Mouse (Mus musculus) MEL (cell line): ENCODE results near the gene Ptpn11. TPM values are rescaled to one million over a fixed set of nuclear protein-coding genes. Genes with fewer than 3 reads are reported as not detected.

Source experiments
- DNase-seq: peaks from one replicate; pipeline ENCODE4 v3.0.0; 2011; ENCODE audit warnings: low read depth, low spot score
- H3K27ac ChIP-seq: 2 replicates; pipeline ENCODE4 v1.5.1; 2012; ENCODE audit warnings: low read depth, mild to moderate bottlenecking, control low read depth, low read length, moderate library complexity; ENCODE audit not compliant: control insufficient read depth
- H3K27me3 ChIP-seq, 2 experiments: fragments of 150-350 bp in 1 of 2; sonication (generic) in 1 of 2; 2 replicates each; pipeline ENCODE4 v1.6.1; 2012; ENCODE audit warnings: low read length in 2 of 2, mild to moderate bottlenecking in 2 of 2, improper control_type of control experiment in 1 of 2, moderate library complexity in 1 of 2; ENCODE audit not compliant: insufficient read depth in 2 of 2, control insufficient read depth in 1 of 2
- H3K36me3 ChIP-seq, 2 experiments: 2 replicates each; pipeline ENCODE4 v1.6.1; 2012 to 2014; ENCODE audit warnings: low read length in 2 of 2, improper control_type of control experiment in 1 of 2, inconsistent platforms in 1 of 2, mild to moderate bottlenecking in 1 of 2; ENCODE audit not compliant: insufficient read depth in 2 of 2, control insufficient read depth in 1 of 2
- H3K4me1 ChIP-seq, 2 experiments: fragments of 150-350 bp in 1 of 2; sonication (generic) in 1 of 2; 2 replicates each; pipeline ENCODE4 v1.6.1; 2012; ENCODE audit warnings: low read length in 2 of 2, improper control_type of control experiment in 1 of 2, mild to moderate bottlenecking in 1 of 2; ENCODE audit not compliant: insufficient read depth in 2 of 2, control insufficient read depth in 1 of 2
- H3K4me3 ChIP-seq, 2 experiments: fragments of 150-350 bp in 1 of 2; sonication (generic) in 1 of 2; 2 replicates each; pipeline ENCODE4 v1.5.1; 2012; ENCODE audit warnings: low read depth in 2 of 2, low read length in 2 of 2, mild to moderate bottlenecking in 2 of 2, moderate library complexity in 2 of 2, control low read depth in 1 of 2, improper control_type of control experiment in 1 of 2; ENCODE audit not compliant: control insufficient read depth in 1 of 2, insufficient read depth in 1 of 2
- H3K79me2 ChIP-seq: 2 replicates; pipeline ENCODE4 v1.6.1; 2012; ENCODE audit warnings: mild to moderate bottlenecking, low read length, moderate library complexity; ENCODE audit not compliant: control insufficient read depth, poor library complexity, insufficient read depth
- H3K9ac ChIP-seq: 2 replicates; pipeline ENCODE4 v1.6.1; 2012; ENCODE audit warnings: low read depth, mild to moderate bottlenecking, control low read depth, low read length, moderate library complexity; ENCODE audit not compliant: control insufficient read depth, poor library complexity, severe bottlenecking
- H3K9me3 ChIP-seq: fragments of 150-350 bp; sonication (generic); replicated peaks from 2 replicates; pipeline ENCODE4 v1.6.1; 2012; ENCODE audit warnings: mild to moderate bottlenecking, low read length, improper control_type of control experiment, moderate library complexity; ENCODE audit not compliant: insufficient read depth
- CHD1 ChIP-seq: IDR thresholded peaks from 2 replicates; pipeline ENCODE4 v1.6.1; 2012; ENCODE audit warnings: low read depth, mild to moderate bottlenecking, inconsistent platforms, low read length, improper control_type of control experiment
- CHD2 ChIP-seq: IDR thresholded peaks from 2 replicates; pipeline ENCODE4 v1.6.1; 2011; ENCODE audit warnings: low read length, improper control_type of control experiment
- E2F4 ChIP-seq: IDR thresholded peaks from 2 replicates; pipeline ENCODE4 v1.6.1; 2011; ENCODE audit warnings: low read depth, low read length, improper control_type of control experiment, borderline replicate concordance
- ELF1 ChIP-seq: IDR thresholded peaks from 2 replicates; pipeline ENCODE4 v1.6.1; 2014; ENCODE audit warnings: low read depth, mild to moderate bottlenecking, inconsistent platforms, low read length, improper control_type of control experiment, moderate library complexity
- EP300 ChIP-seq, 2 experiments: IDR thresholded peaks; 2 replicates each; pipeline ENCODE4 v1.6.1; 2011; ENCODE audit warnings: improper control_type of control experiment in 2 of 2, low read length in 2 of 2, low read depth in 1 of 2, mild to moderate bottlenecking in 1 of 2
- ETS1 ChIP-seq: IDR thresholded peaks from 2 replicates; pipeline ENCODE4 v1.6.1; 2012; ENCODE audit warnings: low read depth, mild to moderate bottlenecking, inconsistent platforms, low read length, improper control_type of control experiment, moderate library complexity
- JUND ChIP-seq: IDR thresholded peaks from 2 replicates; pipeline ENCODE4 v1.6.1; 2011; ENCODE audit warnings: low read depth, mild to moderate bottlenecking, improper control_type of control experiment, low read length
- MAX ChIP-seq: IDR thresholded peaks from 2 replicates; pipeline ENCODE4 v1.6.1; 2011; ENCODE audit warnings: low read length, improper control_type of control experiment
- MXI1 ChIP-seq: IDR thresholded peaks from 2 replicates; pipeline ENCODE4 v1.6.1; 2011; ENCODE audit warnings: mild to moderate bottlenecking, low read depth, low read length, improper control_type of control experiment
- MYB ChIP-seq: IDR thresholded peaks from 2 replicates; pipeline ENCODE4 v1.6.1; 2011; ENCODE audit warnings: mild to moderate bottlenecking, low read depth, low read length, improper control_type of control experiment
- MYC ChIP-seq: IDR thresholded peaks from 2 replicates; pipeline ENCODE4 v1.6.1; 2011; ENCODE audit warnings: low read depth, mild to moderate bottlenecking, low read length, improper control_type of control experiment, moderate library complexity
- POLR2A ChIP-seq, 2 experiments: IDR thresholded peaks; 2 replicates each; pipeline ENCODE4 v1.6.1; 2011 to 2012; ENCODE audit warnings: low read length in 2 of 2, mild to moderate bottlenecking in 2 of 2, control low read depth in 1 of 2, improper control_type of control experiment in 1 of 2, low read depth in 1 of 2, moderate library complexity in 1 of 2; ENCODE audit not compliant: control insufficient read depth in 1 of 2, insufficient read depth in 1 of 2, poor library complexity in 1 of 2
- POLR2AphosphoS2 ChIP-seq: IDR thresholded peaks from 2 replicates; pipeline ENCODE4 v1.6.1; 2011; ENCODE audit warnings: low read length, improper control_type of control experiment
- RAD21 ChIP-seq: IDR thresholded peaks from 2 replicates; pipeline ENCODE4 v1.6.1; 2011; ENCODE audit warnings: mild to moderate bottlenecking, low read depth, low read length, improper control_type of control experiment
- RCOR1 ChIP-seq: IDR thresholded peaks from 2 replicates; pipeline ENCODE4 v1.6.1; 2012; ENCODE audit warnings: low read depth, mild to moderate bottlenecking, inconsistent platforms, low read length, improper control_type of control experiment
- SIN3A ChIP-seq: IDR thresholded peaks from 2 replicates; pipeline ENCODE4 v1.6.1; 2012; ENCODE audit warnings: low read length, improper control_type of control experiment, inconsistent platforms
- TBP ChIP-seq: IDR thresholded peaks from 2 replicates; pipeline ENCODE4 v1.8.0; 2011; ENCODE audit warnings: low read depth, low read length, improper control_type of control experiment
- USF1 ChIP-seq: IDR thresholded peaks from 2 replicates; pipeline ENCODE4 v1.6.1; 2014; ENCODE audit warnings: low read depth, mild to moderate bottlenecking, inconsistent platforms, low read length, improper control_type of control experiment, moderate library complexity
- USF2 ChIP-seq, 2 experiments: IDR thresholded peaks; 2 replicates each; pipeline ENCODE4 v1.6.1; 2011 to 2012; ENCODE audit warnings: improper control_type of control experiment in 2 of 2, low read length in 2 of 2, borderline replicate concordance in 1 of 2, inconsistent platforms in 1 of 2, low read depth in 1 of 2, mild to moderate bottlenecking in 1 of 2; ENCODE audit not compliant: insufficient read depth in 1 of 2
- ZMIZ1 ChIP-seq: IDR thresholded peaks from 2 replicates; pipeline ENCODE4 v1.6.1; 2012; ENCODE audit warnings: low read depth, mild to moderate bottlenecking, inconsistent platforms, low read length, improper control_type of control experiment, moderate library complexity
- polyA plus RNA-seq, 2 experiments: library from polyadenylated mRNA; stranded (reverse) in 1 of 2; unstranded in 1 of 2; fragments of >175 nt in 1 of 2; fragments of >200 nt in 1 of 2; gene quantifications; 2 replicates each; pipeline versions ENCODE4 v1.2.1 to v1.2.4; 2012; ENCODE audit warnings: low replicate concordance in 2 of 2, low read depth in 1 of 2; ENCODE audit not compliant: insufficient read length in 2 of 2, insufficient read depth in 1 of 2, missing spikeins in 1 of 2
- total RNA-seq: library from RNA; depleted of rRNA; stranded (reverse); fragments of 300-350 nt; gene quantifications from 2 replicates; pipeline ENCODE4 v1.2.3, GENCODE M21; 2012

The Ptpn11 gene
- total and polyA plus RNA-seq, 3 experiments = 43.6 to 55.0 (median 46.5) TPM

DNA sequence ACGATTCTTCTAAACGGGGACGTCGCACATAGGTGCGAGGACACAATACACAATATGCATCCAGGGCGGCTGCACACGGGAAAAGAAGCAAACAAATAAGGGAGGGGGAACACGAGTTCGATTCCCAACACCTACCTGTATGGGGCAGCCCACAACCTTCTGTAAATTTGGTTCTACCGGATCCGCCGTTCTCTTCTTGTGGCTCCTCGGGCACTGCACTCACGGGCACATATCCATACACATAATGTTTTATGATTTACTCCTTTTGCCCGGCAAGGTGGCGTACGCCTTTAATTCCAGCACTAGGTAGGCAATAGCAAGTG is 348 bp upstream of the Ptpn11 start:
- Histone ChIP-seq H3K79me2 (peaks cover 42% of the 10 kb centered on the region), H3K4me1 (peaks cover 4 to 14% of the 10 kb centered on the region in 2 experiments), H3K9me3 (no peaks in the 10 kb centered on the region), H3K4me3 (peak overlapping the region; percentile 94 to 99), H3K27ac (peak overlapping the region; percentile 86), H3K9ac (peak overlapping the region; percentile 95), H3K27me3 (no peaks in the 10 kb centered on the region), H3K36me3 (peaks cover 0 to 19% of the 10 kb centered on the region in 2 experiments; a peak in 2 of 4 replicates)
- no peak for DNase-seq
- TF ChIP-seq CHD1 (0 out of 2 replicates have a peak, but pooled peaks have one; percentile 32), MYB (no peak), USF2 (IDR thresholded peaks at IDR 0.05; ENCODE audit: borderline replicate concordance in 1 of 2, insufficient read depth in 1 of 2, low read depth in 1 of 2, low read length in 2 of 2) (no peak), ZMIZ1 (no peak), RAD21 (no peak), ELF1 (no peak), ETS1 (no peak), E2F4 (no peak), MAX (peak; percentile 45; the same call in 1 of the 2 replicates), POLR2A (IDR thresholded peaks at IDR 0.05; ENCODE audit: control insufficient read depth in 1 of 2, insufficient read depth in 1 of 2, low read depth in 1 of 2, low read length in 2 of 2, poor library complexity in 1 of 2) (no peak; a peak in 1 of 4 replicates), MYC (0 out of 2 replicates have a peak, but pooled peaks have one; percentile 41), RCOR1 (no peak), POLR2AphosphoS2 (no peak), CHD2 (no peak)

DNA sequence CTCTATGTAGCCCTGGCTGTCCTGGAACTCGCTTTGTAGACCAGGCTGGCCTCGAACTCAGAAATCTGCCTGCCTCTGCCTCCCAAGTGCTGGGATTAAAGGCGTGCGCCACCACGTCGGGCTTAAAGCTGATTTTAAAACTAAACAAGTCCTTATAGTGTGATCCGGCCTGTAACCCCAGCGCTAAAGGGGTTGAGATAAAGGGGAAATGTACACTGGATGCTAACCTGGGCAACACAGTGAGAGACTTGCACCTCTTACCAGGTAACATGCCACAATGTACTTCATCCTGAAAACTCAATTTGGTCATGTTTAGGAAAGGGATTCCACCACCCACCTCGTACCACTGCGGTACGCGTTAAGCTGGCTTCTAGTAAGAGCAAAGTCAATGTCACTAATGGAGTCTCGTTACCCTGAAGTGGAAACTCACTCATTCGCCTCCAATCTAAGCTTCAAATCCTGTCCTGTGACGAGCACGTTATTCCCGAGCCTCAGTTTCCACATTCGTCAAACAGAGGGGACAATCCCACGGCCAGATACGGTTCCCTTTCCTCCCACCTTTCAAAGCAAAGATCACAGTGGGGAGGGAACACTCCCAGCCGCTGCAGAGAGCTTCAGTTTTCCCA is 874 bp downstream of the Ptpn11 start:
- DNase-seq = peak; percentile 58
- TF ChIP-seq MYC (no peak), ELF1 (no peak), JUND (no peak), TBP (0 out of 2 replicates have a peak, but pooled peaks have one; percentile 36), EP300 (IDR thresholded peaks at IDR 0.05; ENCODE audit: low read depth in 1 of 2, low read length in 2 of 2) (no peak), CHD1 (no peak), USF1 (no peak), SIN3A (0 out of 2 replicates have a peak, but pooled peaks have one; percentile 40), MYB (no peak), MXI1 (0 out of 2 replicates have a peak, but pooled peaks have one; percentile 40)
- TF ChIP-seq, all 39 proteins: peak for 3
- no peak overlapping the region for H3K27ac ChIP-seq
- peaks cover 2 to 9% of the 10 kb centered on the region in 2 experiments; a peak in 2 of 4 replicates for H3K4me1 ChIP-seq
- H3K36me3 ChIP-seq = peaks cover 0 to 14% of the 10 kb centered on the region in 2 experiments; a peak in 2 of 4 replicates
- no peaks in the 10 kb centered on the region for H3K27me3 ChIP-seq
- peak overlapping the region; percentile 59 to 100 for H3K4me3 ChIP-seq
- peaks cover 53% of the 10 kb centered on the region for H3K79me2 ChIP-seq
- no peaks in the 10 kb centered on the region for H3K9me3 ChIP-seq
- H3K9ac ChIP-seq = peak overlapping the region; percentile 96
